Mouse (Mus musculus) bone marrow macrophage, adult 2 months (primary cell): ENCODE measurements around the gene Idnk.

ENCODE experiments used
- CTCF ChIP-seq: IDR thresholded peaks from 2 replicates; pipeline ENCODE4 v1.5.1; 2012; ENCODE audit warnings: low read depth, mild to moderate bottlenecking, low read length, moderate library complexity
- POLR2A ChIP-seq: IDR thresholded peaks from 2 replicates; pipeline ENCODE4 v1.6.1; 2012; ENCODE audit warnings: mild to moderate bottlenecking, low read depth, low read length, borderline replicate concordance

- TF ChIP-seq CTCF (no peak), POLR2A (no peak)
Observed at GRCm38 (mm10) chr13:58194908-58195307, 37.5 kb downstream of the Idnk start.
